Mouse (Mus musculus) retina, adult 2 months (tissue): ENCODE measurements around the gene Mfn1.

Source experiments
- DNase-seq: peaks from one replicate; pipeline ENCODE4 v3.0.0-alpha.2; 2012; ENCODE audit warnings: low read depth, low spot score

Mfn1 gene

DNA sequence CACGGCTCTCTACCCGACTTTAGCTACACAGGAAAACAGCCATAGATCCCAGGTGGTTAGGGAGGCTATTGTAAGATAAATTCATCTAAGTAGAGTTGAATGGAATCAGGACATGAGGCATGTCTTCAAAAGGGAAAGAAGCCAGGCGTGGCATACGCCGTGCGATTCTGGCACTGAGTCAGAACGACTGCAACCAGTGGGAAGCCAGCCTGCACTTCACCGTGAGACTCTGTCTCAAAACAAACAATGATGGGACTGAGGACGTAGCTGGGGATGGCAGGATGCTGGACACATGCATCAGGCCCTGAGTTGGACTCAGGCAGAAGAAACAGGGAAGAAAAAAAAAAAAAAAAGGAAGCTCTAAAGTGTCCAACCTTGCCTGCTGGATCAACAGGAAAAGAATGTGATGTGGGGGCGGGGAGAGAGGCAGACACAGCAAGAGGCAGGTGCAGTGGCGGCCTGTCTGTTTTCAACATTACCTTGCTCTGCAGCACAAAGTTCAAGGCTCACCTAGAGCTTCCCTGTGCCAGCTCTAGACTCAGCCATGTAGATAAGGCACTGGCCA lies 82.4 kb downstream of the Mfn1 start:
- no peak for DNase-seq

DNA sequence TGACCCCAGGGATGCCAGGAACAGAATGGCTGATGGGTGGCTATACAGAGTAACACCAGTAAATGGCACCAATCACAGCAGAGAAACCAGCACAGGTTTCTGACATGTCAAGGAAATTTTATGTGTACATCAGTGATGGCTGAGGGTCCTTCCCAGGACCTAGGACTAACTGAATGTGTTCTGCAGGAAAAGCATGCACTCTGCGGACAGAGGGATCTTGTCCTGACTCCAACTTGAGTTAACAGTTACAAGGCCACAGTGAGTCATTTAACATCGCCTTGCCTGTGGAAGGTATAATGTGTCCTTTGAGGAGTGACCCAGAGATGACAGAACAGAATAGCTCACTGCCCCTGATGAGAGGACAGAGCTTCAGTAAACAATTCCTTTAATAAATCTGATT lies 85.5 kb downstream of the Mfn1 start:
- no peak for DNase-seq

DNA sequence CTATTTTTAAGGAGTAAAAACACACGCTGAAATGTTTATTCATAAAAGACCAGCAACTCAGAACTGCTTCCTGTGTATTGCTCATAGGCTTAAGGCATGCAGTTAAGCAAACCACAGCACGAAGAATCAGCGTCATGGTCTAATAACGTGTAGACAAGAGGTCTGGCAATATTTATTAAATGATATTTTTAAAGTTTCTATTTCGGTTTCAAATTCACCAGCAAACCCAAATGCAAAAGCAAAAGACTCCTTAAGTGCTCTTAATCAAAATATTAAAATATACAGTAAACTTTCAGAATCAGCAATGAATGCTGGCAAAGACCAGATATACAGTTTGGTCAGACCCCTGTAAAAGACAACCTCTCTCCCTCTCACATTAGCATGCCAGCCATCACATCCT lies 86.1 kb downstream of the Mfn1 start:
- DNase-seq, result no peak

DNA sequence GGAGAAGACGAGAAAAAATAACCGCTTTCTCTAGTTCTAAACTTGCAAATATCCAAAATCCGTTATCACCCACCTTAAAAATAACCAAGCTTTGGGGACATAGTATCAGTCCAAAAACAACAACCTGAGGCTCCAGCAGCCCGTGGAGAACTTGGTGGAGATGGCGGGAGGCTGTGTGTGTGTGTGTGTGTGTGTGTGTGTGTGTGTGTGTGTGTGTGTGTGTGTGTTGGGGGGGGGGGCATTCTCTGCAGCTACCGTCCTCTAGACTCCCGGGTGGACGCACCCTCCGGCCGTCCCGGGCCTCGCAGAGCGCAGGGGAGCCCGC lies 86.7 kb downstream of the Mfn1 start:
- no peak for DNase-seq

DNA sequence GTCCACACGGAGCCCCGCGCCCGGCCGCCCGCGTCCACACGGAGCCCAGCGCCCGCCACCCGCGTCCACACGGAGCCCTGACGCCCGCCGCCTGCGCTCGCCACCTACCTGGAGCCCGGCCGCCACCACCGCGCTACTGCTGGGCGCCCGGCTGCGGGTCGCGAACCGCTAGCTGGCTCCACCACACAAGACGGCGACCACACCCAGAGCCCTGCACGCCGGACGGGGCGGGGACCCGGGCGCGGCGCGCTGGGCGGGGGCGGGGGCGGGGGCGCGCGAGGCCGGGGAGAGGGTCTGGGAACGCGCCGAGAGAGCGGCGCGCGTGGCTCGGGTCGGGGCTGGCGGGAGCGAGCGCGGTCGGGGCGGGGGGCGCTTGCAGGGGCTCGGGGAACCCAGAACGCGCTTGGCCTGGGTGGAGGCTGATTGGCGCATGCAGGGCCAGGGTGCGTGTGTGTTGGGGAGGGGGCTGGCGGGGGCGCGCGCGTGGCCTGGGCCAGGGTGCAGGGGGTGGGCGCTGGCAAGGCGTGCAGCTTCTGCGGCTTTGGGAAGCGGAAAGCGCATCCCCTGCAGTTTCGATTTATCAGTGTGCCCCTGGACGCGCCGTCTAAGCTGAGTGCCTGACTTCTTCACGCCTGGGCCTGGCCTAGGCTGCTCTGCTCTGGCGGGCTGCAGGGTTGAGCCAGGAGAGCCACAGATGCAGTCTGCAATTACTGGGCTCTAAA lies 87.2 kb downstream of the Mfn1 start, which contains the start of gene Gnb4:
TSS of gene Gnb4 (minus strand) at position 255 of the 722 bp plus-strand sequence.
- no peak for DNase-seq

DNA sequence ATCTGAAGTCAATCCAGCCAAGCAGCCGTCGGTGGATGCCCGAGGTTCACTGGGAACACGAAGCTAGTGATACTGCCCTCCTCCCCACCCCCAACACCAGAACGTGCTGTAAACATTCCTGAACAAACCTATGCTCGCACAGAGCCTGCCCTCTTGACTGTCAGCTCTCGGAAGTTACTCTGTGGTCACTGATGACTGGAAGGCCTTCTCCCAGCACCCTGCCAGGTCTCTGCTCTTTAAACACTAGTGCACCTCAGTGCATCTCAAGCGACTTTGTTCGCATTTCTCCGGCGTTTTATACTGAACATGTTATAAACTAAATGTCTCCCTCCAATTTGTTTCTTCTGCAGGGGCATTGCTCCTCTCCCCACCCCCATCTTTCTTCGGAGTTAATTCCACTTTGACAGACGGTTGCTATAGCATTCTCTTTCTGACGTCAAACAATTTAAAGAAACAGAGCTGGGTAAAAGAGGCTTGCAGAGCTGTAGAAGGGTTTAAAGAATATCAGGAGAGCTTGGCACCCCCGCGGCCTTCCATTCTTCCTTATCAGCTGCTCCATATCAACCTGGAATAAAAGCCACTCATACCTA lies 87.9 kb downstream of the Mfn1 start:
- DNase-seq, result no peak

DNA sequence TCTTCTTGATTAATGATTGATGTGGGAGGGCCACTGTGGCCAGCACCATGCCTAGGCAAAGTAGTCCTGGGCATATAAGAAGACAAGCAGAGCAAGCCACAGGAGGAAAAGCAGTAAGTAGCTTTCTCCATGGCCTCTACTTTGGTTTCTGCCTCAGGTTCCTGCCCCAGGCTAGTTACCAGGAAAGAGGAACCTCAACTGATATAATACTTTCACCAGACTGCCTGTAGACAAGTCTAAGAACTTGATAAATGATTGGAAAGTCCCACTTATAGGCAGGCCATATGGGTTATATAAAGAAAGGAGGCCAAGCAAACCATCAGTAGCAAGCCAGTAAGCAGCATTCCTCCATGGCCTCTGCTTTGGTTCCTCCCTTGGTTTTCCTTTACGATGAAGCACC lies 92.4 kb downstream of the Mfn1 start:
- DNase-seq, result no peak

DNA sequence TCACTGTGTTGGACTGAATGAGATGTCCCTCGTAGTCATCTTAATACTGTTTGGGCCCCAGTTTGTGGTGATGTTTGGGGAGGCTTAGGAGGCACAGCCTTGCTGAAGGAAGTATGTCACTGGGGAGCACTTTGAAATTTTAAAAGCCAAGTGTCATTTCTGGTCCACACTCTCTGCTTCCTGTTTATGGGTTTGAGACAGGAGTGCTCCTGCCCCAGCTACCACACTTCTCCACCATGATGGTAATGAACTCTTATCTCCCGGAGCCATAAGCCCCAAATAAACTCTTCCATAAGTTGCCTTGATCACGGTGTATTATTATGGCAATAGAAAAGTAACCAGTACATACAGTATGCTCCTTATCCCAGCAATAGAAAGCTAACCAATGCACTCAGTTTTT lies 92.8 kb downstream of the Mfn1 start:
- DNase-seq, result no peak

DNA sequence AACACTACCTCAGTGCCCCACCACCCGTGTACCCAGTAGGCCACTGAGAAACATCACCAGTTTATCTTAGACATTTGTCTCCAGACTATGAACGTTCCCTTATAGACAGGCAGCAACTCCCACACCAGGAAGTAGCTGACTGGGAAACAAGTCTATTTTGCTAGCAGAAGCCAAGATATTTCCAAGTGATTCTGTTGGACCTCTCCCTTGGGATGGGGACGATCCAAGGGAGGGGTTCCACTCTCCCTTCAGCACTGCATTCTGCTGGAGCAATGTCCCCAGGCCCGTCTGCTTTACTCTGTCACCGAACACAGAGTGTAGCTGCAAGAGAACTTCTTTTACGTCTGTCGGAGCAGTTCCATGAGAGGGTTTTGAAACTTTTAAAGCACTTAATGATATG lies 98.9 kb downstream of the Mfn1 start:
- no peak for DNase-seq
